Mouse (Mus musculus): Measurements from ENCODE around the gene Htatip2.

- TF ChIP-seq GATA1 (IDR thresholded peaks at IDR 0.05; ENCODE audit: borderline replicate concordance, low read length) (no peak), FLI1 (IDR thresholded peaks at IDR 0.05; ENCODE audit: low read length) (no peak)
Measured at GRCm38 (mm10) chr7:49734342-49734741, 24.6 kb upstream of the Htatip2 start.

Data from megakaryocyte, embryonic 14.5 days (primary cell).